Mouse (Mus musculus): Measurements from ENCODE around the gene Il3ra. TPM values are rescaled to one million over a fixed set of nuclear protein-coding genes. Genes with fewer than 3 reads are reported as not detected.

Il3ra gene
- polyA plus RNA-seq, 1 experiment from 2014 or later: 8.0 TPM

Other genes with a start within 250 kb of the Il3ra start
- gene Psmd6, start 225.3 kb upstream of the Il3ra start, polyA plus RNA-seq (2015; fragmentation: Nextera tagmentation; extraction: Ambion mirVana): 222 and 230 TPM in 2 replicates
- gene Olfr720, start 159.4 kb upstream of the Il3ra start, polyA plus RNA-seq (2015; fragmentation: Nextera tagmentation; extraction: Ambion mirVana): not detected in 2 replicates
- not detected in 2 replicates for gene Olfr31, start 23.4 kb upstream of the Il3ra start, polyA plus RNA-seq (2015; fragmentation: Nextera tagmentation; extraction: Ambion mirVana)
- not detected in 2 replicates for gene Olfr721-ps1, start 55.0 kb downstream of the Il3ra start, polyA plus RNA-seq (2015; fragmentation: Nextera tagmentation; extraction: Ambion mirVana)